Mouse (Mus musculus) thymus, postnatal 10 days (tissue): ENCODE data around the gene Dtd1.
"Not testable (repeated sequence)": the region's sequence is repeated elsewhere in the genome, so short reads cannot be mapped to it uniquely, and the experiment has no call there.

ENCODE experiments used
- DNase-seq, 2 experiments: peaks; one replicate each; pipeline ENCODE4 v3.0.0; 2021; ENCODE audit warnings: low spot score in 2 of 2

Gene Dtd1

GRCm38 (mm10) chr2:144599831-144600687 lies at the start of gene Dtd1:
TSS of gene Dtd1 (plus strand) at chr2:144599897.
- DNase-seq = peak; percentile 62 to 84

DNA sequence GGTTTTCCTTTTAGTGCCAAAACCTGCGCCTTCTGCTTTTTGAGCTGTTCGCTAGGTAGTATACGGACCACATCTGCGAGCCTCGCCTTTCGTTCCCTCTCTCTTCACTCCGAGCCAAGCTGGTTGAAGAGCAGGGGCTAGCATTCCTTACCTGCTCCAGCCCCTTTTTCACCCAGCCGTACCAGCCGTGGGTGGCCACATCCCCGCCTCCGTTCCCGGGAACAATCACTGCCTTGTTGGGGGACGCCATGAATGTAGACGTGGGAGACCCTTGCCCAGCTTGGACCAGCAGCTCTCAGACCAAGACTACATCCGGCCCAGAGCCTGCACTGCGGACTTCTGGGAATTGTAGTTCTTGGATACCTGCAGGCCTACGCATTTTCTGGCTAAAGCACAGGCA lies 49.2 kb upstream of the Dtd1 start, which contains the start of gene Rbbp9:
Gene Rbbp9 (minus strand): TSS at position 341 of the 400 bp plus-strand sequence.
- peak; percentile 35 to 46 for DNase-seq

GRCm38 (mm10) chr2:144553905-144554304 lies 45.8 kb upstream of the Dtd1 start:
- DNase-seq = no peak

DNA sequence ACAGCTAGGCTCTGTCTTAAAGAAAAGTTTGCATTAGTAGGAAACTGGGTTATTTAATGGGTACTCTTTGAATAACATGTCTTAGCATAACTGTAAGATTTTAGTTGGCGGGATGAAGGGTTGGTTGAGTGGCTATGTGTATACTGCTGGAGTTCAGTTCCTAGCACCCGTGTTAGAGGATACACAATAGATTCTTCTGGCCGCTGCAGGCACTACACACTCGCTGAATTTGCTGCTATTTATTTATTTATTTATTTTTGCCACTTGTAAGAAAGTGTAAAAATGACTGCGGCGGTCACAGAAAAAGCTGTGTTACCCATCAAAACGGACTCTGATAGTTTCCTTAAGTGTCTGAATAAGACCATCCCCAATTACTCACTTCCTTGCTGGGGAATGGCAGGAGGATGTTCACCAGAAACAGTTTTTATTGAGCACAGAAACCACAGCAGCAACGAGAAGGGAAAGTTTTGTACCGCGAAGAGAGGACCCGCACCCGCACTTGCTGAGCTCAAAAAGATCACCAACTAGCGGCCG lies 44.3 kb upstream of the Dtd1 start:
- DNase-seq = no peak

DNA sequence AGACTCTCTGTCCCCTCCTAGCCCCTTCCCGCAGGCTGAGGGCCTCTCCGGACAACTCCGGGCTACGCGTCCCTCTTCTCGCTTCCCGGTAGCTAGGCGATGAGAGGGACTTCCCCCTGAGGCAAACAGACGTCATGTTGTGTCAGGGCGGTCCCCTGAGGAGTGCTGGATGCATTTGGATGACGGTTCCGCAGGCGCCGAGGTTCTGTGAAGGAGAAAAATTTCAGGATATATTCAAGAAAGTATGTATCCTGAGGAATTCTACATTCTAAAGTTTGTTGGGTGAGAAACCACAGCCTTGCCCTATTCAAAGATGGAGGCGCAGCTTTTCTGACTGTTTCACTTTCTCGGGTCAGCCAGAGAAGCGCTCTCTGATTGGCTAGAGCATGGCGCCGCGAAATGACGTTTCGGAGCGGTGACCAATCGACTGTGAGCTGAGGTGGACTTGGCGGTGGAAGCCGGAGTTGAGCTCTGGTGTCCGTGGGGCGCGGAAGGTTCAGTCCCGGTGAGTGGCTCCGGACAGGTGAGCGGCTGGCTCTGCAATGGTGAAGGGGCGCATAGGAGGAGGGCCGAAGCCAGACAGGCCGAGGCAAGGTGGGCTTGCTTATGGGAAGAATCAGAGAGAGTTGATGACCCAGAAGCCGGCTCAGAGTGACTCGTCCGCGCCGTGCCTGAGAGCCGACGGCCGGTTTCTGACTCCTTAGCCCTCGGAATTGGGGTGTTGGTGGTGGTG lies 43.7 kb upstream of the Dtd1 start, which contains the start of gene Sec23b:
Gene Sec23b (plus strand): TSS at position 410 of the 733 bp plus-strand sequence.
- DNase-seq = peak; percentile 93 to 94

DNA sequence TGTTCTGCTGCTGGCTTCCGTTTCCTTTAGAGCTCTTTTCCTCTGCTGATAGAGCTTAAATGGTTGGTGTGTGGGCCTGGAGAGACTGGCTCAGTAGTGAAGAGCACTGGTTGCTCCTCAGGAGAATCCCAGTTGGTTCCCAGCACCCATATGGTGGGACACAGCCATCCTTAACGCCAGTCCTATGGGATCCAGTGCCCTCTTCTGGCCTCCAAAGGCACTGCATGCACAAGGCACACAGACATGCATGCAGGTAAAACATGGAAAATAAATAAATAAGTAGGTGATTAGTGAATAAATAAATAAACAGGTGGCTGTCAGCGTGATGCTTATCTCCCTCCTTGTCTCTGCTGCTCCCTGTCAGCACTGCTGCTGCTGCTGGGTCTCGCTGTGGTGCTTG lies 11.0 kb upstream of the Dtd1 start:
- no peak for DNase-seq

DNA sequence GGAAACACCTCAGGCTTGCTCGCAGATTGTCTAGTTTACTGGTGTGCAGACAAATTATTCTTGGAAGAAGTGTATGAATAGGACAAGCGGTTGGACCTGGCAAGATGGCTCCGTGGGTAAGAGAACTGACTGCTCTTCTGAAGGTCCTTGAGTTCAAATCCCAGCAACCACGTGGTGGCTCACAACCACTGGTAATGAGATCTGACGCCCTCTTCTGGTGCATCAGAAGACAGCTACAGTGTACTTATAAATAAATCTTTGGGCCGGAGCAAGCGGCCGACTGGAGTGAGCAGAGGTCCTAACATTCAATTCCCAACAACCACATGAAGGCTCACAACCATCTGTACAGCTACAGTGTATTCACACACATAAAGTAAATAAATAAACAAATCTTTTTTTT lies 6.7 kb upstream of the Dtd1 start:
- DNase-seq = not testable (repeated sequence)

DNA sequence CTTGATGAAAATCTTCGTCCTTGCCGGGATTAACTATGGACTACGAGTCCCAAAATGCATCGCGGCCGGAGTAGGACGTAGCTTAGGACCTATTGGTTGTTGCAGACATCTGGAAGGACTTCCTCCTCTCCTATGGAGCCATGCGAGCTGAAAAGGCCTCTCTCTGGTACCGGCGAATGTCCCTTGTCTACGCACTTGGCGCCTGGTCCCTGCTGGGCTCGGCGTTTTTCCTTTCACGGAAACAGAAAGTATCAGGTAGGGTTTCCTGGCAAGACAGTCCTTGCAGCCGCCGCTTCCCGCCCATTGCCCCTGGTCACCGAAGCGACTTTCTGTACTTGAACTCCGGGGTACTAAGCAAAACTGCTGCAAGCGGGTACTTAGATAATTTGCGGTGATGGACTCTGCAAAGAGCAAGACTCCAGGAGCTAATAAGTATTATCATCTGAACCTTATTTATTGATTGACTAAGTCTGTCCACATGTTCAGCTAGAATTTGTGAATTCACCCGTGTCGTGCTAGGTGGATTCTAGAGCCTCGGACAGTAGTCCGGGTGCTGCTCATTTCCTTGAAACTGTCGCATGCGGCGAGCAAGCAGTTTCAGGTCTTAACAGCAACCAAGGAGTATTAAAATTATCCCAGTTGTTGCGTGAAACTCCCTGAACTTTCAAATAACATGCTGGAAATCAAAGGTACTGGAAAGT lies 5.6 kb upstream of the Dtd1 start, which contains the start of gene Smim26:
Gene Smim26 (plus strand): TSS at position 104 of the 701 bp plus-strand sequence.
- peak; percentile 63 to 64 for DNase-seq

GRCm38 (mm10) chr2:144598006-144598405 lies 1.7 kb upstream of the Dtd1 start:
- no peak for DNase-seq

DNA sequence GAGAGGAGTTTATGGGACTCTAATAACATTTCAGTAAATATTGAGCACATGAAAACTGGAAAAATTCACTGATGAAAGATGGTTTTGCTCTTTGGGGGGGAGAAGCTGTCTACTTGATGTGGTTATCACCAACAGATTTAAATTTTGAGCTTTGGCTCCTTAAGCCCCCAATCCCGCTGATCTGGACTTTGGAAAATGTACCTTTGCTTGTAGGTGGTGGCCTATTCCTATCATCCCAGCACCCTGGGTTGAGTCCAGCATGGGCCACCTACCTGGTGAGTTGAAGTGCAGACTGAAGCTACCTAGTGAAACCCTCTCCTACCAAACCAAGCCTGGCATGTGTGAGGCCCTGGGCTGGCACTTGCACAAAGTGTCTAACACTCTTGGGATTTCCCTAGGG lies 1.9 kb downstream of the Dtd1 start:
- no peak for DNase-seq

- DNase-seq = no peak
Observed at GRCm38 (mm10) chr2:144613956-144614355, 14.3 kb downstream of the Dtd1 start.

- no peak for DNase-seq
Observed at GRCm38 (mm10) chr2:144617074-144617874, 17.6 kb downstream of the Dtd1 start.

DNA sequence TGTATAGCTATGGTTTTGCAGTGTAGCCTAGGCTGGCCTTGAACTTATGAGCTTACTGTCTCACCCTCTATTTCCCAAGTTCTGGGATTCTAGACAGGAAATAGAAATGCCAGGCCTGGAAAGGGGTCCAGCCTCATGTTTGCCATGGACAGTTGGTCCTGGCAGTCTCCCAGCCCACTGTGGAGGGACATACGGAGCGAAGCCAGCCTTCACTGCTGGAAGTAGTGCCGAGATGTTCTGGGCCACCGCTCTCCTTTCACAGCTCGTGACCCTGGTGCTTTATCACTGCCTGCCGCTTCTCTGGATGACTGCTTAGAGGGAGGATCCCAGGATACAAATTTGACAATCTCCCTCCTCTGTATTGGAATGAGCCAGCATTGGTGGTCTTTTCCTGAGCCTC lies 21.8 kb downstream of the Dtd1 start:
- DNase-seq = no peak

DNA sequence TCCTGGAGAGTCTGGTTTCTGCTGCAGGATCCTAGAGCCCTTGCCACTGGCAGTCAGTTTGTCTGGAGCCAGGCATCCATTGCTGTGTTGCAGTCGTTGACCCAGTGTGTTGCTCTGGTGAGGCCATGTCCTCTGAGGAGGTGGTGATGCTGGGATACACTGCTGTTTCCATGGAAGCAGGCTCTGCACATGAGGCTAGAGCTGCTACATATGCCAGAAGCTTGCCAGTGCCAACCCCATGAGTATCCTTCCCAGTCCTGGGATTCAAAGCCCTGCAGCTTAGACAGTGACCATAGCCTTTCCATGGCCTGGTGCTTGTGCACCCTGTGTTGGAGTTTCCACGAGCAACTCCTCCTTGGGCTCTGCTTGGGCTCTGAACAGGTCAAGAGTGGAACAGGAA lies 33.9 kb downstream of the Dtd1 start:
- no peak for DNase-seq

- no peak for DNase-seq
Observed at GRCm38 (mm10) chr2:144634231-144634630, 34.5 kb downstream of the Dtd1 start.

DNA sequence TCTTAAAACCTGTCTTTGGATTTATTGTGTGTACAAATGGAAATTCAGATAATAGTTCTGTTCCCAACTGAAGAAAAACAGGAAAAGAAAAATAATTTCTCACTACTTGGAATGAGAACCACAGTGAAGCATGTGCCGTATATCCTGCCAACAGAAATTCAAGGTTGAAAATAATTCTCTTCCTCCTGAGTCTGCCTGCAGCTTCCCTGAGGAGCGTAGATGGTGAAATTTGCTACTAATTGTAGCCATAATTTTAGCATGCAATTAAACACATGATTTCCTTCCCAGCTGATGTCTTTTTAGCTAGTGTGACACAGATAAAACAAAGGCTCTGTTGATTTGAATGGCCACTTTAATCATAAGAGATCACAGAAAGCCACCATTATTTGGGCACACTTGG lies 35.0 kb downstream of the Dtd1 start:
- DNase-seq = no peak

- DNase-seq = peak in 1 of 2 experiments; percentile 50
Observed at GRCm38 (mm10) chr2:144635644-144636320, 36.1 kb downstream of the Dtd1 start.

- no peak for DNase-seq
Observed at GRCm38 (mm10) chr2:144637204-144637603, 37.5 kb downstream of the Dtd1 start.

DNA sequence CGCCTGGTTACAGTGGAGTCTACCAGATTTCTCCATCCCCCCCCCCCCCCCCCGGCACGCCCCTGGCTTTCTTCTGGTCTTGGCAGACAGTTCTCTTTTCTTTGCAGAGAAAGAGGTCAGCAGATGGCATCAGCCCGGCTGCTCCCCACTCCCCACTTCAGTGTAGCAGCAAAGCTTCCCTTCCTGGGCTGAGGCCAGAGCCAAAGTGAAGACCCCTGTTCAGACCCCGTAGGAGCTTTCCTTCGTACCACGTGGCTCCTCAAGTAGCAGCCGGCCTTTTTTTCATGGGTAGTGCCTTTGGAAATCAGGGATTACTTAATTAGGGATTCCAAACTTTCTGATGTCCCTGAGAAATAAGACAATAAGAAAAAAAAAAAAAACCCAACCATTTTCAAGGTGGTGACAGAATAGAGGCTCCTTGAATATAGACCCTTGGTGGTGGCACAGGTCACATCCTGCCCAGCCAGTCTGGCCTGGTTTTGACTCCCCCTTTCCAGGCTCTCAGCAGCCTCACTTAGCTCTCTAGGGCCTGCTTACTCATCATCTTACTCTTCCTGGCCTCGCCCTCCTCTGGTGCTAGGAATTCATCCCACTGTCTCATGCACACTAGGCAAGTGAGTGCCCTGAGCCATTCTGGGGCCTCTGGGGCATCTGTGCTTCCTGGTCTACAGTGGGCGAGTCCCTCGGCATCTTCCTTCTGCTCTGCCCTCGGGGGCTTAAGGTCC lies 38.1 kb downstream of the Dtd1 start:
- DNase-seq = no peak

DNA sequence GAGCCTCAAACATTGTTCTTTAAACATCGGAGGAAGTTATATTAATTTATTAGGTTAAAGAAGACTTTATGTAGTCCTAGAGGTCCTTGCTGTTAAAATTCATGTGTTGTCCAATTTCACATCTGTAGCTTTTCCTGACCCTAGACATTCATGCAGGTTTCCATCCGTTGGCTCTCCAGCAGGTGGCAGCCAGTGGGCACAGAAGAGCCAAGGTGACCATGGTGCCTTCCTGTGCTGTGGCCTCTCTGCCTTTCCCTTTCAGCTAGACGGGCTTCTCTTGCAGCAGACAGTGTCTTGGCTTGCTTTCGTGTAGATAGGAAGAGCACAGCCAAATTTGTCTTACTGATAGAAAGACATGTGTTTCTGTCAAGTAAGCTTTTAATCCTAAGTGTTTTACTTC lies 39.0 kb downstream of the Dtd1 start:
- DNase-seq = no peak
